Mouse (Mus musculus): Measurements from ENCODE around the gene 1700003F12Rik.

1700003F12Rik gene

GRCm38 (mm10) chr2:154546711-154547110 lies at the start of gene 1700003F12Rik:
TSS of gene 1700003F12Rik (plus strand) at chr2:154547085.
- in situ Hi-C loops (cut with MboI, MseI) = loop anchor here (5.0 kb wide), 1 partner anchor 134 kb away; no protein-coding TSS in a partner anchor

DNA sequence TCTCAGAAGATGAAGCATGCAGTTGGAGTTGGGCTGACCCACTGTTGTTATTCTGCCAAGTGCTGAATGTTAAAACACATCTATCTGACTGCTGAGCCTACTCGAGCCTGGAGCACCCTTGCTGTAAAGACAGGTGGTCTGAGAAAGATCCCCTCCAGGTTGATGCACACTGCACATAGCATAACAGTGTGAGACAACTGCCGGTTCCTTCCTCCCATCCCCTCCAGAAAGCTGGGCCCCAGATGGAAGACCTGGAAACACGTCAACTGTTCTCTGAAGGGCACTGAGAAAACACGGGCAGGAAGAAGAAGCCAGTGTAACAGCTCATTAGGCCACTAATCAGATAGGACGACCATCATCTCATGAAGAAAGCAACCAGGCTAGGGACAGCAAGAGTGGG lies 48.3 kb upstream of the 1700003F12Rik start:
- in situ Hi-C loops (cut with MboI, MseI) = no loop called here

- in situ Hi-C loops (cut with MboI, MseI) = no loop called here
These were observed 47.1 kb upstream of the 1700003F12Rik start for GRCm38 (mm10) chr2:154499717-154500247.

DNA sequence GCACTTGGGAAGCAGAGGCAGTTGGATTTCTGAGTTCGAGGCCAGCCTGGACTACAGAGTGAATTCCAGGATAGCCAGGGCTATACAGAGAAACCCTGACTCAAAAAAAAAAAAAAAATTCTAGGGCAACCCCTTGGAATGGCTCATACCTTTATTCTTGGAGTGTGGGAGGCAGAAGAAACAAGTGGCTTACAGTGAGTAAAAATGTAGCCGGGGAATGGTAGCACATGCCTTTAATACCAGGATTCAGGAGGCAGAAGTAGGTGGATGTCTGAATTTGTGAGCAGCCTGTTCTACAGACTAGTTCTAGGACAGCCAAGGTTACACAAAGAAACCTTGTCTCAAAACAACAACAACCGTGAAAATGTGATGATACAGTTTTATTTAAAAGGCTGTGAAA lies 46.1 kb upstream of the 1700003F12Rik start:
- in situ Hi-C loops (cut with MboI, MseI) = no loop called here

DNA sequence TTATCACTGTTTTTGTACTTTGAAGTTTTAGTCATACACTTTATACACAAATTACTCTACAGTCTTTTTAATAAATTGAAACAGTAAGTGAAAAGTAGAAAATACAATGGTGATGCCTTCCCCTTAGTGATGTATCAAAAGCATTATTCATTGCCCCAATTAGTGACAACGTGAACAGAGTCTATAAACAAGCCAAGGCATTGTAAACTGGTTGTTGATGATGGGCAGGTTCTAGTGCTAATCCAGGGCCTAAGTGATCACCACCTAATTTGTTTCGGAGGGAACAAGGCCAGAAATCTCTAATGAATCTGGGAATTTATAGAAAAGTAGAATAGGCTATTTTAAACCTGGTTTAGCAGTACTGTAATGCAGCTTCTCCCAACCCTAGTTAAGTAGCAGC lies 39.8 kb upstream of the 1700003F12Rik start:
- in situ Hi-C loops (cut with MboI, MseI) = no loop called here

- in situ Hi-C loops (cut with MboI, MseI) = no loop called here
These were observed 39.2 kb upstream of the 1700003F12Rik start for GRCm38 (mm10) chr2:154507566-154508283.

GRCm38 (mm10) chr2:154508450-154508849 lies 38.4 kb upstream of the 1700003F12Rik start:
- in situ Hi-C loops (cut with MboI, MseI) = no loop called here

GRCm38 (mm10) chr2:154510141-154510540 lies 36.7 kb upstream of the 1700003F12Rik start:
- in situ Hi-C loops (cut with MboI, MseI) = no loop called here

GRCm38 (mm10) chr2:154516944-154517343 lies 29.9 kb upstream of the 1700003F12Rik start:
- in situ Hi-C loops (cut with MboI, MseI) = no loop called here

DNA sequence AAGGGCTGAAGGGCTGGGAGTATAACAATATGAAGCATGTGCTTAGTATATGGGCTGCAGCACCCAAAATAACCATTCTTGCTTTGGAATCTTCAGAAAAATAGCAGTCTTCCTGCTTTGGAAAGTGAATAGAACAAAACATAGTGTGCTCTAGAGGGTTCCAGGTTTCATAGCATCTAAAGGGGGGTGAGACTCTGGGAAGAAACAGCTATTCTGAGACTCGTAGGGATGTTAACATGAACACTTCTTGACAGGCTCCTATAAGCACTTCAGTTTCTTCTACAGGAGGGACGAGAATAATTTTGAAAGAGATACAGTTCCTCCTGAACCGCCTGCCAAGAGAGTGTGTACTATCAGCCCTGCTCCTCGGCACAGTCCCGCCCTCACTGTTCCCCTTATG lies 29.5 kb upstream of the 1700003F12Rik start:
- in situ Hi-C loops (cut with MboI, MseI) = no loop called here

GRCm38 (mm10) chr2:154521449-154521848 lies 25.4 kb upstream of the 1700003F12Rik start:
- in situ Hi-C loops (cut with MboI, MseI) = loop anchor here (5.0 kb wide), 1 partner anchor 79 kb away; no protein-coding TSS in a partner anchor

DNA sequence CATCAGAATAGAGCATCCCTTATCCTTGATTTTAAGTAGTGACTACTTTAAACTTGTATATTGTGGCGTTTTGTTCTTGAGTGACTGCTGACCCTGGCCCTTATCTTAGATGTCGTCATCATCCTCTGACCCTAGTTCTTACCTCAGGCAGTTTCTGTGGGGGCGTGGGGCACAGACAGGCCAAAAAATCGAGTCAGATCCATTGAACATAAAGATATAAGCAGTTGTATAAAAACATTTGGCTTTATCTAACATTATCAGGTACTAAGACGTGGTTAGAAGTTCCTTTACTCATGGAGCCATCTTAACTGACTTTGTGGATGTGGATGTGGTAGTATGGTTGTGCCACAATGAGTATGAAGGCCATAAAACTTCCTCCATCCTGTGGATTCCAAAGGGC lies 24.6 kb upstream of the 1700003F12Rik start:
- in situ Hi-C loops (cut with MboI, MseI) = loop anchor here (5.0 kb wide), 1 partner anchor 80 kb away; no protein-coding TSS in a partner anchor

DNA sequence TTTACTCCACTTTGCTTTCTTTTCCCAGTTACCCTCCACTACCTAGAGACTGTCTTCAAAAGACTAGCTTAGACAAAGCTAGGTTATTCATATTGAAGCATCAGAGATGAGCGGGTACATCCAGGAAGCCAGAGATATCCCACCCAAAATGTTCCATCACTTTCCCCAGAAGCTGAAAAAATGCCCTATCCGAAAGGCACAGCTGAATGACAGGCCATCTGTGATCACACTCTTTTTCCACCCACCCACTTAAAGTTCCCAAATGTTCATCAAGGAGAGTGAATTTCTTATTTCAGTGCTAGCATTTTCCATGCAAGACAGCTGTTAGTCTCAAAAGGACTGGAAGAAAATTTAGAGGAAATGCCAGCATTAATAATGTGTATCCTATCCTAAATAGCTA lies 21.6 kb upstream of the 1700003F12Rik start:
- in situ Hi-C loops (cut with MboI, MseI) = no loop called here

- in situ Hi-C loops (cut with MboI, MseI) = no loop called here
These were observed 20.4 kb upstream of the 1700003F12Rik start for GRCm38 (mm10) chr2:154526531-154526930.

GRCm38 (mm10) chr2:154532888-154533287 lies 14.0 kb upstream of the 1700003F12Rik start:
- in situ Hi-C loops (cut with MboI, MseI) = no loop called here

- in situ Hi-C loops (cut with MboI, MseI) = no loop called here
These were observed 12.1 kb upstream of the 1700003F12Rik start for GRCm38 (mm10) chr2:154534704-154535270.

DNA sequence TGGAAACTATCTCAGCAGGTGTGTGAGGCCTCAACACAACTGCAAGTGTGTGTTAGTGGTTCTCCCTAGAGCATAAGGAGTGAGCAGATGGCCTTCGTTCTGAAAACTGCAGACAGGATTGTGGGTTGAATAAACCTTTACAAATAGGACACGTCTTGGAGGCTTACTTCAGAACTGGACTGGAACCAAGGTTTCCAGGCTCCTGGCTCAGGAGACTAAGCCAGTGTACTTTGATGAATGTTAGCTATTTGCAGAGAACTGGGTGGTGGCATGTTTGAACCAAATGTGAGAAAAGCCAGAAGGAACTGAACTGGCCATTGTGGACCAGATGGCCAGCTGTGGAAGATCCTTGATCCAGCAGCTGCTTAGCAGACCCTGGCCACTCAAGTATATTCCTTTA lies 8.6 kb upstream of the 1700003F12Rik start:
- in situ Hi-C loops (cut with MboI, MseI) = no loop called here

DNA sequence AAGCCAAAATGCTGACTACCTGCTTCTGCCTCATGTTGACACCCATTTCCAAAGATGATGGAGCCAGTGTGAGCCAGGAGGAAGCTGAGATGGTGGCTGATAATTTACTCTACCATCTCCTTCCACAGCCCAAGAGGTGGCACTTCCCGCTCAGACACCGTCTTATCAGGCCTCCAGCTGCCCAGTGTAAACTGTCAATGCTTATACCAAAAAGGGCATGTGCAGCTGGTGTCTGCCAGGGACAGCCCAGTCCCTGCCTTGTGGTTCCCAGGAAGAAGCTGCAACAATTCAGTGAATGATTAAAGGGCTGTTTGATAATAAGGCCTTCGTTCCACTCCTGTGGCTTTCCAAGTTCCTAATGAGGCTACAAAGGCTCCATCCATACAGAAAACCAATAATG lies 8.2 kb upstream of the 1700003F12Rik start:
- in situ Hi-C loops (cut with MboI, MseI) = no loop called here

GRCm38 (mm10) chr2:154539720-154540119 lies 7.2 kb upstream of the 1700003F12Rik start:
- in situ Hi-C loops (cut with MboI, MseI) = no loop called here

DNA sequence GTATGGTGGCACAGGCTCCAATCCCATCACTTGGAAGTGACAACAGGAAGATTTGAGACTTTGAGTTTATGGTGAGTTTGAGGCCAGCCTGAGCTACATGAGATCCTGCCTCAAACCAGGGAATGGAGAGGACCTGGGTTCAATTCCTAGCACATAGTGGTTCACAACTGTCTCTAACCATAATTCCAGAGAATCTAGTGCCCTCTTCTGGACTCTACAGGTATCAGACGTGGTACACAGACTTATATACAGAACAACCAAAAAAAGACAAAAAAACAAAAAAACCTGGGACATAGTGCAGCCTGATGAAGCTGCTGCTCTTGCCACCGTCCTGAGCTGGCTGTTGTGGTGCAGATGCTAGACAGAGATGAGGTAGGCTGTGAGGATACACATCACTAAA lies 5.3 kb upstream of the 1700003F12Rik start:
- in situ Hi-C loops (cut with MboI, MseI) = no loop called here

- in situ Hi-C loops (cut with MboI, MseI) = no loop called here
These were observed 3.1 kb upstream of the 1700003F12Rik start for GRCm38 (mm10) chr2:154543567-154544347.

DNA sequence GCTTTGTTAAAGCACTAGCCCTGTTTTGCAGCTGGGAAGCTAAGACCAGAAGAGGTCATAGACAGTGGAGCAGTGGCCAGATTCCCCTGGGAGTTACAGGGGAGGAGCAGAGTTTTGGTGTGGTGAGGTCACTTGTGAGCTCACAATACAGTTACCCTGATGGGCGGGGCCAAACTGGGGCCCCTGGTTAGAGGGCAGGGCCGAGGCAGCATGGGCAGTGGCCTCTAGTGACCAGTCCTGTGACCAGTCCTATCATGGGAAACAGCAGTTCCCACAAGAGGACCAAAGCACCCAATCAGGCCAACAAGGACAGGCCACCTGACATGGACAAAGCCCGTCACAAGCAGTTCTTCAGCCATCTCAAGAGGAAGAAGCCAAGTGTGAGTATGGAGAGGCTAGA lies 1.8 kb downstream of the 1700003F12Rik start:
- in situ Hi-C loops (cut with MboI, MseI) = loop anchor here (5.0 kb wide), 1 partner anchor 136 kb away; no protein-coding TSS in a partner anchor

Measured in regulatory T cell (primary cell).